Mouse (Mus musculus) urinary bladder, postnatal 36 days (tissue): Measurements from ENCODE around the gene Pja2.
"Not testable (repeated sequence)": the region's sequence is repeated elsewhere in the genome, so short reads cannot be mapped to it uniquely, and the experiment has no call there.

Experiments used
- DNase-seq, 2 experiments: peaks; one replicate each; pipeline ENCODE4 v3.0.0; 2022; ENCODE audit warnings: low spot score in 2 of 2, mixed read lengths in 1 of 2

Gene Pja2

GRCm38 (mm10) chr17:64331898-64332769, at the start of gene Pja2:
Gene Pja2 (minus strand): TSS chr17:64331916.
- peak; percentile 98 to 99 for DNase-seq

GRCm38 (mm10) chr17:64375327-64375726, 43.6 kb upstream of the Pja2 start:
- DNase-seq: peak; percentile 58 to 71

GRCm38 (mm10) chr17:64363694-64364093, 32.0 kb upstream of the Pja2 start:
- peak; percentile 15 to 36 for DNase-seq

GRCm38 (mm10) chr17:64362570-64362969, 30.9 kb upstream of the Pja2 start:
- no peak for DNase-seq

- no peak for DNase-seq
Measured at GRCm38 (mm10) chr17:64361911-64362425, 30.3 kb upstream of the Pja2 start.

GRCm38 (mm10) chr17:64353940-64354339, 22.2 kb upstream of the Pja2 start:
- DNase-seq: no peak

GRCm38 (mm10) chr17:64346135-64346534, 14.4 kb upstream of the Pja2 start:
- no peak for DNase-seq

GRCm38 (mm10) chr17:64344576-64345172, 13.0 kb upstream of the Pja2 start:
- DNase-seq: no peak

- no peak for DNase-seq
Measured at GRCm38 (mm10) chr17:64341698-64342097, 10.0 kb upstream of the Pja2 start.

GRCm38 (mm10) chr17:64339752-64340151, 8.0 kb upstream of the Pja2 start:
- no peak for DNase-seq

- DNase-seq: no peak
Measured at GRCm38 (mm10) chr17:64337220-64337619, 5.5 kb upstream of the Pja2 start.

- DNase-seq: peak in 1 of 2 experiments; percentile 11
Measured at GRCm38 (mm10) chr17:64333956-64334355, 2.2 kb upstream of the Pja2 start.

- DNase-seq: no peak
Measured at GRCm38 (mm10) chr17:64332770-64333096, 1.0 kb upstream of the Pja2 start.

- no peak for DNase-seq
Measured at GRCm38 (mm10) chr17:64331291-64331897, 322 bp downstream of the Pja2 start.

- DNase-seq: no peak
Measured at GRCm38 (mm10) chr17:64330885-64331284, 831 bp downstream of the Pja2 start.

- no peak for DNase-seq
Measured at GRCm38 (mm10) chr17:64324556-64324955, 7.2 kb downstream of the Pja2 start.

- DNase-seq: no peak
Measured at GRCm38 (mm10) chr17:64315428-64315827, 16.3 kb downstream of the Pja2 start.

- DNase-seq: not testable (repeated sequence)
Measured at GRCm38 (mm10) chr17:64314523-64314922, 17.2 kb downstream of the Pja2 start.

GRCm38 (mm10) chr17:64297628-64298027, 34.1 kb downstream of the Pja2 start:
- no peak for DNase-seq

- no peak for DNase-seq
Measured at GRCm38 (mm10) chr17:64292740-64293139, 39.0 kb downstream of the Pja2 start.

- DNase-seq: no peak
Measured at GRCm38 (mm10) chr17:64289684-64290083, 42.0 kb downstream of the Pja2 start.

GRCm38 (mm10) chr17:64288000-64288399, 43.7 kb downstream of the Pja2 start:
- DNase-seq: no peak

GRCm38 (mm10) chr17:64286836-64287235, 44.9 kb downstream of the Pja2 start:
- DNase-seq: no peak
